Mouse (Mus musculus): ENCODE results near the gene Gm10490. TPM values are rescaled to one million over a fixed set of nuclear protein-coding genes. Genes with fewer than 3 reads are reported as not detected.

Gm10490 gene
- polyA plus RNA-seq, 1 experiment from 2014 or later = not detected

DNA sequence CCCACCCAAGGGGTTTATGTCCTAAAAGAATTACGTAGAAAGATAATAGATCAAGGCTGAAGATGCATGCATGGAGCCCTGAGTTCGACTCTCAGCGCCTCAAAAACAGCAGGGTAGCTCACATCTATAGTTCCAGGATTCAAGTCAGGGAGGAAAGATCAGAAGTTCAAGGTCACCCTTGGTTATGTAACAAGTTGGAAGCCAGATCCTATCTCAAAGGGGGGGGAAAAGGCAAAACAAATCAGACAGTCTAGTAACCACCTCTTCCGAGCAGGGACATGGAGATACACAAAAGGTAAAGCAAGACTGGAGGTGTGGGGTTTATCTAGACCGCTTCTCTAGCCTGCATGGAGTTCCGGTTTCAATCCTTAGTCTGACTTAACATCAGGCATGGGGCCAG is 16.9 kb downstream of the Gm10490 start:
- Histone ChIP-seq H3K27ac (replicated peaks) (no peak overlapping the region), H3K9me3 (replicated peaks) (no peaks in the 10 kb centered on the region), H3K4me3 (replicated peaks) (no peak overlapping the region), H3K4me2 (replicated peaks) (no peak overlapping the region), H3K4me1 (peaks cover 8% of the 10 kb centered on the region), H3K9ac (no peak overlapping the region), H3K36me3 (peaks cover under 1% of the 10 kb centered on the region; the same call in 1 of the 2 replicates), H3K27me3 (peaks cover 66% of the 10 kb centered on the region)
- WGBS = 72% methylated on average over 6 of the region's 6 CpGs
- no peak for ATAC-seq (ENCODE audit: insufficient number of reproducible peaks, low FRiP score, low TSS enrichment, low read depth)

DNA sequence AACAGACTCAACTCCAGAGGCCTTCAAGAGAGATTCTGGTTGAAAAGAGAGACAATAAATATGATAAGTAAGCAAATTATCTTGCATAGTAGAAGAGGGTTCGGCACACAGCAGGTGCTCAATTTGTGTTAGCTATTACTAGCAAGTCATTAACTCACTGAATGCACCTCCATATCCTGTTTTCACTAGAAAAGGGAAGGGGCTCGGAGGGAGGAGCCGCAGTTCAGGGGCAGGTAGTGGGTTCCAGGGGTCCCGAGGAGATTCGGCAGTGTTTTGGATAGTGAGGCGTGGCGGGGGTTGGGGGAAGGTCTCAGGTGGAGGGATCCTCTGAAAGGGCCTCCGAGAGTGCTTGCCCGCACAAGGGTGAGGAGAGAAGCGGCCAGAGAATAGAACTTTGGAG is 17.8 kb downstream of the Gm10490 start:
- Histone ChIP-seq H3K27ac (replicated peaks) (no peak overlapping the region), H3K36me3 (peaks cover 4% of the 10 kb centered on the region; the same call in 1 of the 2 replicates), H3K4me2 (replicated peaks) (no peak overlapping the region), H3K27me3 (peaks cover 58% of the 10 kb centered on the region), H3K4me1 (peaks cover 4% of the 10 kb centered on the region), H3K9me3 (replicated peaks) (no peaks in the 10 kb centered on the region), H3K9ac (no peak overlapping the region), H3K4me3 (replicated peaks) (no peak overlapping the region)
- ATAC-seq (ENCODE audit: insufficient number of reproducible peaks, low FRiP score, low TSS enrichment, low read depth) = no peak
- 15% methylated on average over 10 of the region's 10 CpGs for WGBS

DNA sequence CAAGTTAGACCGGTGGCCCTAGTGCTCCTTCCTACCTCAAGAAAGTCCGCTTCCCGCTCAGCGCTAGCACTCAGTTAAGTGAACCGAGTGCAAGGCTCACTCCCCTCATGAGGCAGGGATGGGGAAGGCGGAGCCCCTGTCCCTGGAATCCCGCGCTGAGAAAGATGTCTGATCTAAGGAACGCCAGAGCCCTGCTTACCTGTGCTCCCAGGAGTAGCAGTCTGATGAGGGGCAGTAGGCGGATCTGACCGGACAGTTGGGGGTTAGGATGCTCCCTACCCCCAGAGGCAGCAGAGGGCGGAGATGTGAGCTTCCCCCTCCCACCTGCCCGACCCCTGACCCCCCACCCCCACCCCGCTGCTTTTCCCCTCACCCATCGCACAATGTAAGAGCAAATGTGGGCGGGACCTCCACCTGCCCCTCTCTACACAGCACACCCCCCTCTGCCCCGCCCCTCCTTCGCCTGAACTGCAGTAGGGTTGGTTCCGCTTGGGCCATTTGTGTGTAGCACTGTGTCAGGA is 19.0 kb downstream of the Gm10490 start, which contains the start of gene Eras:
Gene Eras, minus strand, starts transcription at position 338 of the 521 bp plus-strand sequence.
- Histone ChIP-seq H3K4me1 (no peaks in the 10 kb centered on the region), H3K9ac (no peak within 1 kb of the TSS), H3K36me3 (peaks cover 4% of the 10 kb centered on the region; the same call in 1 of the 2 replicates), H3K9me3 (replicated peaks) (no peaks in the 10 kb centered on the region), H3K27me3 (peaks cover 47% of the 10 kb centered on the region), H3K4me3 (replicated peaks) (no peak within 1 kb of the TSS), H3K27ac (replicated peaks) (no peak within 1 kb of the TSS), H3K4me2 (replicated peaks) (no peak within 1 kb of the TSS)
- WGBS = 22% methylated on average over 19 of the region's 19 CpGs
- no peak for ATAC-seq (ENCODE audit: insufficient number of reproducible peaks, low FRiP score, low TSS enrichment, low read depth)

DNA sequence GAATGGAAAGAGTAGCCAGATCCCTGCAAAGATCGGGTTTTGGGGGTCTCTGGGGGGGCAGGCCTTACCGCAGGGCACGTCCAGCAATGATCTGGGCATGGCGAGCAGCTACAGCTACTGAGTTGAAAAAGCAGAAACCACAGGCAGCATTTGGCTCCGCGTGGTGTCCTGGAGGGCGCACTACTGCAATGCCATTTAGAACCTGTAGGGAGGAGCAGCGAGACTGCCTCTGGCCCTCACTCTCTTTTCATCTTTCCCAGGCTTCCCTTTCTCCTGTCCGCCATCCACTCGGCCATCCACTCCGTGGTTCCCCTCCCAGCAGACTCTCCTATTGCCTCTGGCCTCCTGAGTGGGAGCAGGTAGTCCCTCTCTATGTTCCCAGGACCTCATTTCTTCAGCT is 27.5 kb downstream of the Gm10490 start:
- 52% methylated on average over 11 of the region's 11 CpGs for WGBS
- Histone ChIP-seq H3K36me3 (peaks cover 11% of the 10 kb centered on the region; the same call in 1 of the 2 replicates), H3K9me3 (replicated peaks) (no peaks in the 10 kb centered on the region), H3K4me1 (no peaks in the 10 kb centered on the region), H3K4me2 (replicated peaks) (no peak overlapping the region), H3K4me3 (replicated peaks) (no peak overlapping the region), H3K27ac (replicated peaks) (no peak overlapping the region), H3K27me3 (no peaks in the 10 kb centered on the region), H3K9ac (no peak overlapping the region)
- no peak for ATAC-seq (ENCODE audit: insufficient number of reproducible peaks, low FRiP score, low TSS enrichment, low read depth)

DNA sequence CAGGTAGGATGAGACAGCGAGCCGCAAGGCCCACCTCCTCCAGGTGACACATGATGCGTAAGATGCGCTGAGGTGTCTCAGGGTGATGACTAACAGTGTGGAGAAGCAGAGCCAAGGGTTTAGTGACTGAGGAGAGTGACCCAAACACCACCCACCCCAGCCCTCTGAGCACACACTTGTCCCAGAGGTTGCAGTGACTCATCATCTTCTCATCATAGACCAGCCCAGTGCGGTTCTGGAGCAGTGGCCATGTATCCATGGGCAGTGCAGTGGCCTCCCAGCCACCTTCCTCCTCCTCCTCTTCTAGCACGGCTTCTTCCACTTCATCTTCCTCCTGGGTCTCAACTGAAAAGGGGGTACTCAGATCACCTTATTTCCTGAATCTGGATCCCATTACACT is 28.3 kb downstream of the Gm10490 start:
- 86% methylated on average over 6 of the region's 6 CpGs for WGBS
- no peaks in the 10 kb centered on the region for H3K9me3 ChIP-seq (replicated peaks)
- no peaks in the 10 kb centered on the region for H3K27me3 ChIP-seq
- H3K4me3 ChIP-seq (replicated peaks) = no peak overlapping the region
- no peak overlapping the region for H3K4me2 ChIP-seq (replicated peaks)
- no peak for ATAC-seq (ENCODE audit: insufficient number of reproducible peaks, low FRiP score, low TSS enrichment, low read depth)
- H3K27ac ChIP-seq (replicated peaks) = no peak overlapping the region
- H3K4me1 ChIP-seq = no peaks in the 10 kb centered on the region
- peaks cover 13% of the 10 kb centered on the region; the same call in 1 of the 2 replicates for H3K36me3 ChIP-seq
- no peak overlapping the region for H3K9ac ChIP-seq

DNA sequence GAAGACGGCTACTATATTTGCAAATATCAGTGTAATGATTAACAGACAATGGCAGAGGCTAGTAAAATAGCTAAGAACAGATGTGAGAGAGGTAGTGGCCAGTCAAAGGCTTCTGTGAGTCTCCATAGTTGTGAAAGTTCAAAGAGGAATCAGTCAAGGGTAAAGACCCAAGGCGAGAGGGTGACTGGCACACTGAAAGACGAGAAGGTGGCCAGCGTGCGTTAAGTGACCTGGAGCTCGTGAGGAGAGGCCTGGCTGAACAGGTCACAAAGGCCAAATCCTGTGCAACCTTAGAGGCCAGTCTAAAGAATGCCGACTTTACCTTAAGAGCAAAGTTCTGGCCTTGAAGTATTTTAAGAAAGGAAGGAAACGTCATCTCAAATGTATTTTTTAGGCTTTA is 36.3 kb downstream of the Gm10490 start:
- no peaks in the 10 kb centered on the region for H3K27me3 ChIP-seq
- no peak overlapping the region for H3K4me2 ChIP-seq (replicated peaks)
- 65% methylated on average over 8 of the region's 8 CpGs for WGBS
- H3K27ac ChIP-seq (replicated peaks) = no peak overlapping the region
- H3K9ac ChIP-seq = no peak overlapping the region
- peaks cover 3% of the 10 kb centered on the region; the same call in 1 of the 2 replicates for H3K36me3 ChIP-seq
- no peak overlapping the region for H3K4me3 ChIP-seq (replicated peaks)
- no peaks in the 10 kb centered on the region for H3K4me1 ChIP-seq
- ATAC-seq (ENCODE audit: insufficient number of reproducible peaks, low FRiP score, low TSS enrichment, low read depth) = no peak
- no peaks in the 10 kb centered on the region for H3K9me3 ChIP-seq (replicated peaks)

DNA sequence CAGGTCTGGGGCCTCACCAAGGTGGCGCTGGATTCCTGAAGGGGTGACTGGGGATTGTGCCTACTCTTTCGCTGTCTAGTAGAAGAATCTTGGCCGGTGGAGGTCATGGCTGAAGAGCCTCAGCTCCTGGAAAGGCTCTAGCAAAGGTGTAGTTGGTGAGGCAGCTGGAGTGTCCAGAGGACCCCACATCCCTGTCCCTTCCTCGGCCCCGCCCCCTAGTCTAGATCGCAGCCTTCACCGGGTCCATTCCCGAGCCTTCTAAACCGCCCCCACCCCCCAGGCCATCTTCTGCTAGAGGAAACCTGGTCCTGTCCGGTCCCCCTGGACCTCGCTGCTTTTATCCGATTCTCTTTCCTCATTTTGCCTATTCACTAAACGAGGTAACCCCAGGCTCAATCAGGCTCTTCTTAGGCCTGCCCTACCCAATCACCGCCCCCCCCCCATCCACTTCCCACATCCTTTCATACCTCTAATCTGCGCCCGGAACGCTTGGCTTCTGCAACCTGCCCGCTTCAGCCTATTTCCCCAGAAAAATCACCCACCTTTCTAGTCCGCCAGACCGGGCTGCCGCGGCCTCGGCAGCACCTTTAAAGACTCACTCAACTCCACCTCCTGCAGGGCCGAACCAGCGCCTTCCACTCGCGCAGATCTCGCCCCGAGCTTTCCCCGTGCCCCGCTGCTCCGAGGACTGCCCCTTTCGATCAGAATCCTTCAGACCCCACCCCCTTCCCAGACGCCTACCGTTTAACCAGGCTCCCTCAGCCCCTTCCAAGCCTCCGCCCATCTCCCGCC is 38.0 kb downstream of the Gm10490 start, which contains the start of gene Hdac6:
Gene Hdac6, minus strand, starts transcription at position 782 of the 792 bp plus-strand sequence.
- Histone ChIP-seq H3K36me3 (no peaks in the 10 kb centered on the region), H3K27me3 (no peaks in the 10 kb centered on the region), H3K4me3 (replicated peaks) (peak within 1 kb of the TSS; percentile 53), H3K9me3 (replicated peaks) (no peaks in the 10 kb centered on the region), H3K9ac (peak within 1 kb of the TSS; percentile 33; the same call in 1 of the 2 replicates), H3K4me1 (no peaks in the 10 kb centered on the region), H3K27ac (replicated peaks) (peak within 1 kb of the TSS; percentile 44; the same call in 1 of the 2 replicates), H3K4me2 (replicated peaks) (peak within 1 kb of the TSS; percentile 51)
- 15% methylated on average over 36 of the region's 37 CpGs for WGBS
- peak; percentile 30 for ATAC-seq (ENCODE audit: insufficient number of reproducible peaks, low FRiP score, low TSS enrichment, low read depth)

DNA sequence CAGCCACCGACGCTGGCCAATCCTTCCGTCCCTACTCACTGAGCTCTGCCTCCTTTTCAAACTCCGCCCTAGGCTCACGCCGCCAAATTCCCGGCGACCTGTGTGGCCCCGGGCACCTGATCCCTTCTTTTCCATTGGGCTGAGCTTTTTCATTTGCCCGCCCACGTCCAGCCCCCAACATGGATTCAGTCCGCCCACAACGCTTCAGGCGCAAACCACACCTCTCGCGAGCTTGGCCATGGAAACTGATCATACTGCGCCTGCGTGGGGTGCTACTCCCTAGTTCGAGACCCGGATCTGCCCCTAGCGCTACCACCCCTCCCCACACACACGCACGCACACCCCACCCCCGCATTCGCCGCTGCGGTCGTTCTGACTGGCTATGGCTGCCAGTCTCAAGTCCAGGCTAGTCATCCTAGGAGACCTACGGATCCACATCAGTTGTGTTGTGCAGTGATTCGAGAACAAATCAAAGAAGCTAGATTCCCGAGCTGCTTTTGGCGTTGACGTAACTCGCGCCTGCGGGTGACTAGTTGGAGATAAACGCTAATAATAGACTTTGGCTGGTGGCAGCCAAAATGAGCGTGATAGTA is 38.7 kb downstream of the Gm10490 start:
- WGBS = 17% methylated on average over 38 of the region's 38 CpGs
- H3K4me1 ChIP-seq = no peaks in the 10 kb centered on the region
- peak overlapping the region; percentile 44; the same call in 1 of the 2 replicates for H3K27ac ChIP-seq (replicated peaks)
- no peaks in the 10 kb centered on the region for H3K36me3 ChIP-seq
- H3K4me3 ChIP-seq (replicated peaks) = peak overlapping the region; percentile 53
- peak; percentile 99 for ATAC-seq (ENCODE audit: insufficient number of reproducible peaks, low FRiP score, low TSS enrichment, low read depth)
- peak overlapping the region; percentile 42 for H3K4me2 ChIP-seq (replicated peaks)
- peak overlapping the region; percentile 23; the same call in 1 of the 2 replicates for H3K9ac ChIP-seq
- H3K27me3 ChIP-seq = no peaks in the 10 kb centered on the region
- no peaks in the 10 kb centered on the region for H3K9me3 ChIP-seq (replicated peaks)

DNA sequence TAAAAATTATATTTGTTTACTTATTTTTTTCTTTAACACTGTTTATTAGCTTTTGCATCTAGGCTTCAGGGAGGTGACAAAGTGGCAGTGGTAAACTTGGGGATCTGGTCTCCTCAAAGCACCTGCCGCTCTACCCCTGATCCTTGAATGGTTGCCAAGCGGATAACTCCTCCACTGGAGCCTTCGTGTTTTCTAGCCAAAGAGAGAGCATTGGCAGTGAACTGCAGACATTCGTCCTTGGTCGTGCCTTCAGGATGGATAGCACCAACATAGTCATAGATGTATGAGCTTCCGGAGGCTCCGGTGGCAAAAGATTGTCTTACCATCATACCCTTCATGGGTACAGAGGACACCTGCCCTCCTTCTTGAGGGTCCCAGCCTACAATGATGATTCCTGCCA is 40.7 kb downstream of the Gm10490 start:
- Histone ChIP-seq H3K36me3 (no peaks in the 10 kb centered on the region), H3K4me2 (replicated peaks) (no peak overlapping the region), H3K27ac (replicated peaks) (no peak overlapping the region), H3K4me1 (no peaks in the 10 kb centered on the region), H3K4me3 (replicated peaks) (no peak overlapping the region), H3K9me3 (replicated peaks) (no peaks in the 10 kb centered on the region), H3K9ac (no peak overlapping the region), H3K27me3 (no peaks in the 10 kb centered on the region)
- WGBS = 92% methylated on average over 7 of the region's 7 CpGs
- ATAC-seq (ENCODE audit: insufficient number of reproducible peaks, low FRiP score, low TSS enrichment, low read depth) = no peak

DNA sequence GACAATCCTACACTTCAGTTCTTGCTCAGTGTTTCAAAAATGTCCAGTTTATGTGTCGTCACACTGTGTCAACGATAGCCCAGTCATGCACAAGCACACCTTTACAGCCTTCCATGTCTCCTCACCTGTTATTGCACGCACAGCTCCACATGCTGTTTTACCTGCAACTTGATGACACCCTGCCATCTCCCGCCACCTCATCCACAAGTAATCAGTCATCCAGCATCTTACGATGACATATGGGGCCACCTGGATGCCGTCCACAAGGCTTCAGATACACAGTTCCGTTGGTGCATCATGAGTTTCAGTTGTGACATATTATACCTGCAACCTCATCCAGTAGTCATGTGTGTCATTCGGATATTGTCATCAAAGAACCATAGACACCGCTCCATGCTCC is 49.5 kb downstream of the Gm10490 start:
- H3K4me2 ChIP-seq (replicated peaks) = no peak overlapping the region
- WGBS = 86% methylated on average over 9 of the region's 9 CpGs
- H3K27ac ChIP-seq (replicated peaks) = no peak overlapping the region
- no peaks in the 10 kb centered on the region for H3K4me1 ChIP-seq
- no peak overlapping the region for H3K4me3 ChIP-seq (replicated peaks)
- no peaks in the 10 kb centered on the region for H3K36me3 ChIP-seq
- no peaks in the 10 kb centered on the region for H3K27me3 ChIP-seq
- no peaks in the 10 kb centered on the region for H3K9me3 ChIP-seq (replicated peaks)
- no peak for ATAC-seq (ENCODE audit: insufficient number of reproducible peaks, low FRiP score, low TSS enrichment, low read depth)
- H3K9ac ChIP-seq = no peak overlapping the region

Data from embryonic facial prominence, embryonic 15.5 days (tissue).